Mouse (Mus musculus) adrenal gland, postnatal 10 days (tissue): ENCODE measurements around the gene Pcdh15. TPM values are rescaled to one million over a fixed set of nuclear protein-coding genes. Genes with fewer than 3 reads are reported as not detected.
A peak's percentile ranks its signal among the peaks of the same experiment; 100 is the strongest.

Experiments used
- DNase-seq: peaks from one replicate; pipeline ENCODE4 v3.0.0; 2021; ENCODE audit warnings: mixed read lengths
- total RNA-seq, 2 experiments: library from RNA; stranded (reverse); gene quantifications; 2 replicates each; pipeline ENCODE4 v1.2.3; 2021

Gene Pcdh15
- total RNA-seq, 2 experiments from 2014 or later = 3.5 to 5.4 TPM

- DNase-seq = peak; percentile 9
Observed at GRCm38 (mm10) chr10:73821657-73822583, 722.8 kb downstream of the Pcdh15 start.

- DNase-seq = no peak
Observed at GRCm38 (mm10) chr10:73823214-73823613, 724.1 kb downstream of the Pcdh15 start.

- no peak for DNase-seq
Observed at GRCm38 (mm10) chr10:73826354-73826753, 727.2 kb downstream of the Pcdh15 start.

GRCm38 (mm10) chr10:73828781-73829180, 729.6 kb downstream of the Pcdh15 start:
- DNase-seq = no peak

GRCm38 (mm10) chr10:73844998-73845397, 745.9 kb downstream of the Pcdh15 start:
- DNase-seq = no peak

GRCm38 (mm10) chr10:73862181-73862580, 763.0 kb downstream of the Pcdh15 start:
- no peak for DNase-seq

- no peak for DNase-seq
Observed at GRCm38 (mm10) chr10:73878055-73878728, 779.0 kb downstream of the Pcdh15 start.

- no peak for DNase-seq
Observed at GRCm38 (mm10) chr10:73878729-73879067, 779.6 kb downstream of the Pcdh15 start.

- peak; percentile 16 for DNase-seq
Observed at GRCm38 (mm10) chr10:73887771-73888170, 788.6 kb downstream of the Pcdh15 start.

GRCm38 (mm10) chr10:73892251-73892650, 793.1 kb downstream of the Pcdh15 start:
- DNase-seq = peak; percentile 4

GRCm38 (mm10) chr10:73896086-73896607, 797.0 kb downstream of the Pcdh15 start:
- no peak for DNase-seq

- no peak for DNase-seq
Observed at GRCm38 (mm10) chr10:73899165-73899564, 800.0 kb downstream of the Pcdh15 start.

GRCm38 (mm10) chr10:73907626-73908025, 808.5 kb downstream of the Pcdh15 start:
- no peak for DNase-seq

- no peak for DNase-seq
Observed at GRCm38 (mm10) chr10:73908568-73908967, 809.4 kb downstream of the Pcdh15 start.

- DNase-seq = no peak
Observed at GRCm38 (mm10) chr10:73915170-73915569, 816.0 kb downstream of the Pcdh15 start.

- DNase-seq = peak; percentile 34
Observed at GRCm38 (mm10) chr10:73921579-73921978, 822.4 kb downstream of the Pcdh15 start.

- DNase-seq = no peak
Observed at GRCm38 (mm10) chr10:73928672-73929071, 829.5 kb downstream of the Pcdh15 start.

- no peak for DNase-seq
Observed at GRCm38 (mm10) chr10:73929718-73930117, 830.6 kb downstream of the Pcdh15 start.

GRCm38 (mm10) chr10:73931185-73931584, 832.0 kb downstream of the Pcdh15 start:
- DNase-seq = no peak

GRCm38 (mm10) chr10:73931996-73932679, 833.0 kb downstream of the Pcdh15 start:
- no peak for DNase-seq

GRCm38 (mm10) chr10:73936121-73936520, 837.0 kb downstream of the Pcdh15 start:
- DNase-seq = no peak

GRCm38 (mm10) chr10:73938989-73939388, 839.8 kb downstream of the Pcdh15 start:
- no peak for DNase-seq

GRCm38 (mm10) chr10:73947799-73948198, 848.7 kb downstream of the Pcdh15 start:
- DNase-seq = no peak
